Mouse (Mus musculus) megakaryocyte progenitor cell, adult 5-6 weeks (primary cell): ENCODE data around the gene Ddx41. TPM values are rescaled to one million over a fixed set of nuclear protein-coding genes. Genes with fewer than 3 reads are reported as not detected.

Source experiments
- total RNA-seq, 2 experiments: library from RNA; stranded (forward) in 1 of 2; stranded (reverse) in 1 of 2; fragments of 157-497, 149-512 nt in 1 of 2; fragments of 200-1000 nt in 1 of 2; gene quantifications; 2 replicates each; pipeline versions ENCODE4 v1.2.3 to v1.2.4; 2015 to 2017

The Ddx41 gene
- total RNA-seq, 2 experiments from 2014 or later = 29.1 to 66.9 TPM

Other genes starting within 250 kb of the Ddx41 start
- gene Prelid1, start 216.2 kb downstream of the Ddx41 start, total RNA-seq (2015) = 350 and 360 TPM in 2 replicates
- gene Prelid1, start 216.2 kb downstream of the Ddx41 start, total RNA-seq (2017) = 108 and 125 TPM in 2 replicates
- gene Rab24, start 214.7 kb downstream of the Ddx41 start, total RNA-seq (2015) = 128 and 152 TPM in 2 replicates
- 25.9 and 34.6 TPM in 2 replicates for gene Rab24, start 214.7 kb downstream of the Ddx41 start, total RNA-seq (2017)
- gene Mxd3, start 206.8 kb downstream of the Ddx41 start, total RNA-seq (2015) = 4.7 and 6.9 TPM in 2 replicates
- gene Mxd3, start 206.8 kb downstream of the Ddx41 start, total RNA-seq (2017) = 4.7 and 16.3 TPM in 2 replicates
- 86.8 and 102 TPM in 2 replicates for gene Lman2, start 173.9 kb downstream of the Ddx41 start, total RNA-seq (2015)
- 126 and 131 TPM in 2 replicates for gene Lman2, start 173.9 kb downstream of the Ddx41 start, total RNA-seq (2017)
- 11.5 and 12.6 TPM in 2 replicates for gene Rgs14, start 166.9 kb downstream of the Ddx41 start, total RNA-seq (2015)
- 9.7 and 17.4 TPM in 2 replicates for gene Rgs14, start 166.9 kb downstream of the Ddx41 start, total RNA-seq (2017)
- 0.12 and 0.95 TPM in 2 replicates for gene Slc34a1, start 138.5 kb downstream of the Ddx41 start, total RNA-seq (2015)
- 0.08 and 1.1 TPM in 2 replicates for gene Slc34a1, start 138.5 kb downstream of the Ddx41 start, total RNA-seq (2017)
- not detected in 2 replicates for gene Pfn3, start 121.4 kb downstream of the Ddx41 start, total RNA-seq (2015)
- gene Pfn3, start 121.4 kb downstream of the Ddx41 start, total RNA-seq (2017) = not detected in 2 replicates
- not detected in 2 replicates for gene F12, start 109.9 kb downstream of the Ddx41 start, total RNA-seq (2015)
- gene F12, start 109.9 kb downstream of the Ddx41 start, total RNA-seq (2017) = not detected in 2 replicates
- gene Grk6, start 91.6 kb downstream of the Ddx41 start, total RNA-seq (2015) = 51.7 and 52.6 TPM in 2 replicates
- gene Grk6, start 91.6 kb downstream of the Ddx41 start, total RNA-seq (2017) = 81.7 and 88.6 TPM in 2 replicates
- gene Prr7, start 72.4 kb downstream of the Ddx41 start, total RNA-seq (2015) = 0.72 and 1.7 TPM in 2 replicates
- 1.5 TPM in 2 replicates for gene Prr7, start 72.4 kb downstream of the Ddx41 start, total RNA-seq (2017)
- 0.72 and 0.76 TPM in 2 replicates for gene Dbn1, start 48.5 kb downstream of the Ddx41 start, total RNA-seq (2015)
- 2.3 and 2.7 TPM in 2 replicates for gene Dbn1, start 48.5 kb downstream of the Ddx41 start, total RNA-seq (2017)
- 12.7 and 13.0 TPM in 2 replicates for gene Pdlim7, start 23.0 kb downstream of the Ddx41 start, total RNA-seq (2015)
- 5.3 and 5.9 TPM in 2 replicates for gene Pdlim7, start 23.0 kb downstream of the Ddx41 start, total RNA-seq (2017)
- 18.1 and 34.6 TPM in 2 replicates for gene Dok3, start 7.4 kb downstream of the Ddx41 start, total RNA-seq (2015)
- gene Dok3, start 7.4 kb downstream of the Ddx41 start, total RNA-seq (2017) = 22.9 and 31.2 TPM in 2 replicates
- 24.9 and 29.1 TPM in 2 replicates for gene Fam193b, start 34.5 kb upstream of the Ddx41 start, total RNA-seq (2015)
- gene Fam193b, start 34.5 kb upstream of the Ddx41 start, total RNA-seq (2017) = 21.8 and 25.1 TPM in 2 replicates
- 92.3 and 117 TPM in 2 replicates for gene Tmed9, start 37.1 kb upstream of the Ddx41 start, total RNA-seq (2015)
- gene Tmed9, start 37.1 kb upstream of the Ddx41 start, total RNA-seq (2017) = 194 and 211 TPM in 2 replicates
- gene B4galt7, start 63.2 kb upstream of the Ddx41 start, total RNA-seq (2015) = 10.6 and 13.0 TPM in 2 replicates
- 12.8 and 16.7 TPM in 2 replicates for gene B4galt7, start 63.2 kb upstream of the Ddx41 start, total RNA-seq (2017)
- 50.0 and 50.4 TPM in 2 replicates for gene Caml, start 86.3 kb upstream of the Ddx41 start, total RNA-seq (2015)
- gene Caml, start 86.3 kb upstream of the Ddx41 start, total RNA-seq (2017) = 49.5 and 54.7 TPM in 2 replicates
- gene Ddx46, start 98.4 kb upstream of the Ddx41 start, total RNA-seq (2015) = 62.4 and 76.8 TPM in 2 replicates
- 79.0 and 153 TPM in 2 replicates for gene Ddx46, start 98.4 kb upstream of the Ddx41 start, total RNA-seq (2017)
- gene B230219D22Rik, start 156.5 kb upstream of the Ddx41 start, total RNA-seq (2015) = 65.0 and 76.9 TPM in 2 replicates
- 35.9 and 39.5 TPM in 2 replicates for gene B230219D22Rik, start 156.5 kb upstream of the Ddx41 start, total RNA-seq (2017)
- 27.5 and 27.8 TPM in 2 replicates for gene Txndc15, start 178.0 kb upstream of the Ddx41 start, total RNA-seq (2015)
- gene Txndc15, start 178.0 kb upstream of the Ddx41 start, total RNA-seq (2017) = 42.2 and 53.1 TPM in 2 replicates
- gene Pcbd2, start 190.7 kb upstream of the Ddx41 start, total RNA-seq (2015) = 38.6 and 40.9 TPM in 2 replicates
- gene Pcbd2, start 190.7 kb upstream of the Ddx41 start, total RNA-seq (2017) = 18.4 and 25.6 TPM in 2 replicates
- 0.37 TPM in 1 of 2 replicates, not detected in the other for gene Catsper3, start 247.9 kb upstream of the Ddx41 start, total RNA-seq (2015)
- gene Catsper3, start 247.9 kb upstream of the Ddx41 start, total RNA-seq (2017) = not detected in 2 replicates